Mouse (Mus musculus) heart, embryonic 12.5 days (tissue): ENCODE measurements around the gene Fam163b. TPM values are rescaled to one million over a fixed set of nuclear protein-coding genes. Genes with fewer than 3 reads are reported as not detected.

Source experiments
- ATAC-seq: fragments of 200-750 bp; cut with Nextera tagmentation; 2 replicates; pipeline ENCODE4 v1.8.0; 2017; ENCODE audit warnings: moderate TSS enrichment, moderate library complexity; ENCODE audit not compliant: insufficient number of reproducible peaks, low FRiP score
- H3K27ac ChIP-seq: fragments of 300-500 bp; sonication (generic); 2 replicates; pipeline ENCODE4 v1.5.1; 2016; ENCODE audit warnings: mild to moderate bottlenecking, moderate library complexity; ENCODE audit not compliant: poor library complexity, severe bottlenecking
- H3K27me3 ChIP-seq: fragments of 300-500 bp; sonication (generic); replicated peaks from 2 replicates; pipeline ENCODE4 v1.6.1; 2016; ENCODE audit warnings: mild to moderate bottlenecking, moderate library complexity
- H3K36me3 ChIP-seq: fragments of 300-500 bp; sonication (generic); 2 replicates; pipeline ENCODE4 v1.6.1; 2016; ENCODE audit warnings: mild to moderate bottlenecking, moderate library complexity
- H3K4me1 ChIP-seq: fragments of 300-500 bp; sonication (generic); replicated peaks from 2 replicates; pipeline ENCODE4 v1.6.1; 2016; ENCODE audit warnings: mild to moderate bottlenecking
- H3K4me2 ChIP-seq: fragments of 300-500 bp; sonication (generic); 2 replicates; pipeline ENCODE4 v1.6.1; 2016; ENCODE audit warnings: mild to moderate bottlenecking, moderate library complexity
- H3K4me3 ChIP-seq: fragments of 300-500 bp; sonication (generic); 2 replicates; pipeline ENCODE4 v1.5.1; 2016; ENCODE audit warnings: mild to moderate bottlenecking
- H3K9ac ChIP-seq: fragments of 300-500 bp; sonication (generic); 2 replicates; pipeline ENCODE4 v1.6.1; 2016; ENCODE audit warnings: mild to moderate bottlenecking, moderate library complexity
- H3K9me3 ChIP-seq: fragments of 300-500 bp; sonication (generic); replicated peaks from 2 replicates; pipeline ENCODE4 v1.6.1; 2016; ENCODE audit warnings: mild to moderate bottlenecking, moderate library complexity
- WGBS: fragments of 180-500 bp; shearing (Covaris S2); methylation state at CpG from one replicate; pipeline ENCODE4 v1.1.7; 2016; 5-methylcytosine and 5-hydroxymethylcytosine counted together
- polyA plus RNA-seq: library from polyadenylated mRNA; unstranded; fragments of >200 nt; fragmentation: Nextera tagmentation; extraction: Ambion mirVana; gene quantifications from 2 replicates; pipeline ENCODE4 v1.2.1, GENCODE M21; 2016

Gene Fam163b
- polyA plus RNA-seq, 1 experiment from 2014 or later = 0.56 TPM

DNA sequence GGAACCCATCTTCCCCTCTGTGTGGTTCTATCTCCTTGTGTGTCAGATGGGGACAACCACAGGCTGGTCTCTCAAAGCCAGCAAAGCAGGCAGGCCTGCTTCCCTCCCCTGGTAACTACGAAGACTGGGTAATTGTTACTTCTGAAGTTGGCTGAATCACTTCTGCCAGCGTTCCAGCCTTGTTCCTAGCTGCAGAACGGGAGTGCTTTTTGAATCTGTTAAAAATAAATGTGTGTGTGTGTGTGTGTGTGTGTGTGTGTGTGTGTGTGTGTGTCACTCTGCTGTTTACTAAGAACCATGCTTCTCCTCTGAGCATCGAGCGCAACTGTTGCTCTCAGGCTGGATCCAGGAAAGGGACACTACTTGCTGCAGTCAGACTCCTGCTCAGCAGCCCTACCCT, 21.6 kb upstream of the Fam163b start:
- no peak for ATAC-seq
- H3K27me3 ChIP-seq = 0 out of 2 replicates have a peak, but pooled peaks cover 6% of the 10 kb centered on the region
- H3K36me3 ChIP-seq = no peaks in the 10 kb centered on the region
- no peak overlapping the region for H3K4me2 ChIP-seq
- no peak overlapping the region for H3K9ac ChIP-seq
- H3K9me3 ChIP-seq = no peaks in the 10 kb centered on the region
- 66% methylated on average over 5 of the region's 5 CpGs for WGBS
- H3K4me1 ChIP-seq = peaks cover 21% of the 10 kb centered on the region
- H3K27ac ChIP-seq = no peak overlapping the region
- no peak overlapping the region for H3K4me3 ChIP-seq

DNA sequence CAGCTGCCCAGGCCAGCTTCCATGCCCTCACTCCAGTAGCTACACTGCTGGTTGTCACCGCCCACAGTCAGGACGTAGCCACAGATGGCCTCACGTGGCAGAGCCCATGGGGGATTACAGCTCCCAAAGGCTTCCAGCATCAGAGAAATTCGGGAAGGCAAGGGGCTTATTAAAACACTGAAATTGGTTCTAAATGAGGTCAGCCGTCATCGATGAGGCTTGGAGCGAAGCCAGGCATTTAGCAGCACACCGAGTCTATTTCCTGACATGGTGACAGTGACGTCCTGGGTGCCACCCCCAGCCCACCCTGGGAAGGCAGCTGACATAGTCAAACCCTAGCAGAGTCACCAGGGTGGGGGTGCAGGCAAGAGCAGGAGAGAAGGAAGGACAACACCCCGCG, 20.4 kb upstream of the Fam163b start:
- WGBS = 47% methylated on average over 11 of the region's 11 CpGs
- Histone ChIP-seq H3K27me3 (0 out of 2 replicates have a peak, but pooled peaks cover 6% of the 10 kb centered on the region), H3K4me2 (no peak overlapping the region), H3K36me3 (no peaks in the 10 kb centered on the region), H3K4me1 (peaks cover 20% of the 10 kb centered on the region), H3K9ac (no peak overlapping the region), H3K9me3 (no peaks in the 10 kb centered on the region), H3K4me3 (no peak overlapping the region), H3K27ac (no peak overlapping the region)
- no peak for ATAC-seq

DNA sequence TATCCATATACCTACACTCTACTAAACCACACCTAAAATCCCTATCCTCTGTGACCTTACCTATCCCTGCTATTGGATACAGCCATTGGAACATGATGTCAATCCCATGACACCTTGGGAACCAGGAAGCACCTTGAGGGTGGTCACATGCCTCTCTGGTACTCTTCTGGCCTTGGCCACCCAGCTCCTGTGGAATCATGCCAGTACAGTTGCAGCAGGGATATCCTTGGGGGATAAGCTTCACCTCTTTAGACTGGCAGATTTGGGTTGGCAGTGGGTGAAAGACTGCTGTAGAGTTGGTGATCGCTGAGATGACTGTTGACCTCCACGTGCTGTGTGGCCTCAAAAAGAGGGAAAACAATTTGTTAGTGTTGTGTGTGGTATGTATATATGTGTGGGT, 19.2 kb upstream of the Fam163b start:
- Histone ChIP-seq H3K27ac (no peak overlapping the region), H3K4me1 (peaks cover 8% of the 10 kb centered on the region), H3K36me3 (no peaks in the 10 kb centered on the region), H3K9ac (no peak overlapping the region), H3K4me2 (no peak overlapping the region), H3K9me3 (no peaks in the 10 kb centered on the region), H3K4me3 (no peak overlapping the region), H3K27me3 (0 out of 2 replicates have a peak, but pooled peaks cover 4% of the 10 kb centered on the region)
- no peak for ATAC-seq
- WGBS = 81% methylated on average over 2 of the region's 2 CpGs

DNA sequence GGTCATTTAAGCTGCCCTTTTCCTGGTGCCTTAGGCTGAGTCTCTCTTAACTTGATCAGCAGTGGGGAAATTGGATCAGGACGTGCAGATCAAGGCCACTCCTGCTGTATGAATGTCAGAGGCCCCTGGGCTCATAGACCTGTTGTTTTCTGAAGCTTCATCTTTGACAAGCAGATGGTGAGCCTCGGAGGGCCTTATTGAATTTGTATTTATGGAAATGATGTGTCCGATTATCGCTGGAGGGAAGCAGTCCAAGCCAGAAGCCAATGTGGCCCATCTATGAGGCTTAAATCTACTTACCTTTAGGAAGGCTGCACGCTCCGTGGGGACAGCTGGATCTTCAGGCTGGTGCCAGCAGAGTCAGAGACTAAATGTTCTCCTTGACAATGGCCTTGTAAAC, 14.3 kb upstream of the Fam163b start:
- no peaks in the 10 kb centered on the region for H3K4me1 ChIP-seq
- H3K4me2 ChIP-seq = no peak overlapping the region
- ATAC-seq = no peak
- no peaks in the 10 kb centered on the region for H3K9me3 ChIP-seq
- H3K27me3 ChIP-seq = peaks cover 4% of the 10 kb centered on the region
- no peak overlapping the region for H3K4me3 ChIP-seq
- WGBS = 72% methylated on average over 6 of the region's 6 CpGs
- no peak overlapping the region for H3K27ac ChIP-seq
- no peak overlapping the region for H3K9ac ChIP-seq
- no peaks in the 10 kb centered on the region for H3K36me3 ChIP-seq

DNA sequence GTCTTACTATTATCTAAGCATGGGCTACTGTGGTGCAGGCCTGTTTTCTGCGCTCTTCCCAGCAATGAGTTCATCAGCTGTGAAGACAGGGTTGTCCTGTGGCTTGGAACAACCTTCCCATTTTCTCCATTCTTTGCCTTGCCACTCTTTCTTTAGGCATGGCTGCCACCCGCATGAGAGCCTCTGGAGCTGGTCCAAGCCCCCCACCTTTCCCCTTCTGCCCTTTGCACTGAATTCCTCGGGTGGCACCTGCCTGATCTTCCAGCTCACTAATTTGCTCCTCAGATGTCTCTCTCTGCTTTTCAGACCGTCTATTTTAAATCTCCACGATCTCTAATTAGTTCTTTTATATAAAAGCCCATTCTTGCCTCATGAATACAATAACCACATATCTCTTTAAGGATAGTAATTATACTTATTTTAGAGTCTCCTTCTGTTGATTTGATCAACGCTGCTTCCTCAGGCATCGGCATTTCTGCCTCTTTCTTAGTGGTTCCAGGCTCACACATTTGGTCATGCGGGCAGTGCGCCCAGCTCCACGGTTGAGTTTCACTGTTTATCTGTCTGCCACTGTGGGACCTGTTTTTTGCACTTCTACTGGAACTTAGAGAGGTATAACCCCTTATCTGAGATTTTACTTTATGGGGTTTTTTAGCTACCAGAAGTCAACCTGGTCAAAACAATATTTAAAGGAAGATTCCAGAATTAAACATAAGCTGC, 12.3 kb upstream of the Fam163b start:
- Histone ChIP-seq H3K4me3 (no peak overlapping the region), H3K4me2 (no peak overlapping the region), H3K36me3 (no peaks in the 10 kb centered on the region), H3K27ac (no peak overlapping the region), H3K27me3 (peaks cover 12% of the 10 kb centered on the region), H3K4me1 (peaks cover 4% of the 10 kb centered on the region; the same call in 1 of the 2 replicates), H3K9me3 (no peaks in the 10 kb centered on the region), H3K9ac (no peak overlapping the region)
- ATAC-seq = no peak
- WGBS = 76% methylated on average over 10 of the region's 10 CpGs

DNA sequence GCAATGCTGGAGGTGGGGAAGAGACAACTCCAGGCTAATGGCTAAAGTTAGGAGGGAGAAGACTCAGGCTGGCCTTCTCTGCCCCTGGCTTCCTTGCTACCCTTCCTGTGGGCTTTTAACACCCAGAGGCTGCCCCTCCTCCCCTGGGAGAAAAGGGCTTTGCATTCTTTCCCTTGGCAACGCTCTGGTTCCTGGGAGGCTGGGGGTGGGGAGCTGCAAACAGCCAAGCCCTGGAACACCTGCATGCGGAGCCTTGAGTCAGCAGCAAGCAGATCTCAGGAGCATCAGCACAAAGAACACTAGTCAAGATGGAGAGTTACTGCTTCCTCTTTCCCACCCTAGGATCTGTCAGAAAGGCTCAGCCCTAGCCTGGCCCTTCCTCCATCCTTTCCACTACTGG, 7.2 kb upstream of the Fam163b start:
- H3K36me3 ChIP-seq = no peaks in the 10 kb centered on the region
- no peak overlapping the region for H3K4me2 ChIP-seq
- peaks cover 10% of the 10 kb centered on the region for H3K4me1 ChIP-seq
- no peaks in the 10 kb centered on the region for H3K9me3 ChIP-seq
- H3K27me3 ChIP-seq = peaks cover 28% of the 10 kb centered on the region
- no peak overlapping the region for H3K4me3 ChIP-seq
- no peak overlapping the region for H3K9ac ChIP-seq
- no peak overlapping the region for H3K27ac ChIP-seq
- no peak for ATAC-seq
- WGBS = 8% methylated on average over 2 of the region's 2 CpGs

DNA sequence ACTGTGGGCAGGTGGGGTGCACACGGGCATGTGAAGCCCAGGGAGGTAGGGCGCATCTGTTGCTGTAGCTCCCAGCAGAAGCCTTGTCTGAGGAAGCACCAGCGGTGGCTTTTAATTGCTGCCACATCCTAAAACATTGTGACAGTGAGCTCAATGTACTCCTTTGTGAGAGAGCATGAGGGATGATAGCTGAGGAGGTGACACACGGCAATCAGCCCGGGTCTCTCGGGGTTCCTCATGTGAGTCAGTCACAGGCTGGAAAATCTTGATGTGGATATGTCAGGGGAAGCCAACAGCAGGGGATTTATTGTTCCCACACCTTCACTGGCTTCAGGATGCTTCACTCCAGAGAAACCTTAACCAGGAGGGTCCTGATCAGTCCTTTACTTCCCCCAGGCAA, 4.5 kb upstream of the Fam163b start:
- Histone ChIP-seq H3K9ac (no peak overlapping the region), H3K4me3 (no peak overlapping the region), H3K36me3 (no peaks in the 10 kb centered on the region), H3K4me1 (peaks cover 15% of the 10 kb centered on the region), H3K9me3 (no peaks in the 10 kb centered on the region), H3K4me2 (no peak overlapping the region), H3K27me3 (peaks cover 49% of the 10 kb centered on the region), H3K27ac (no peak overlapping the region)
- no peak for ATAC-seq
- 78% methylated on average over 6 of the region's 6 CpGs for WGBS

DNA sequence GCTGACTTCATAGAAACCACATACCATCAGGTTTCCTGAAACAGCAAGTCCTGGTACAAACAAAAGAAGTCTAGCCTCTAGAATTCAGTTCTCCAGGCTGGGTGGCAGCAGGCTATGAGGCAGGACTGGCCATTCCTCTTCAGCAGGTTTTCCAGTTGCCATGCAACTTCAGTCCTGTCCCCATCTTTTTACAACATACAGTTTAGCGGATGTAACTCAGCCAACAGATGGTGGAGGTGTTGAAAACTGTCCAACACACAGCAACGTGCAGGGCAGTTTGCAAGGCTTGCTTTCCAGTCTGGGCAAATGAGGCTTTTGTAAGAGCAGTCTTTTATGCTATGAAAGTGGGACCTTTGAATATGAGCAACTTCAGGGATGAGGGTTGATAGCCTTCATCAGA, 2.7 kb upstream of the Fam163b start:
- Histone ChIP-seq H3K36me3 (no peaks in the 10 kb centered on the region), H3K4me3 (no peak overlapping the region), H3K4me2 (no peak overlapping the region), H3K27ac (no peak overlapping the region), H3K9ac (no peak overlapping the region), H3K27me3 (peaks cover 60% of the 10 kb centered on the region), H3K4me1 (peaks cover 16% of the 10 kb centered on the region), H3K9me3 (no peaks in the 10 kb centered on the region)
- 49% methylated on average over 2 of the region's 2 CpGs for WGBS
- no peak for ATAC-seq

DNA sequence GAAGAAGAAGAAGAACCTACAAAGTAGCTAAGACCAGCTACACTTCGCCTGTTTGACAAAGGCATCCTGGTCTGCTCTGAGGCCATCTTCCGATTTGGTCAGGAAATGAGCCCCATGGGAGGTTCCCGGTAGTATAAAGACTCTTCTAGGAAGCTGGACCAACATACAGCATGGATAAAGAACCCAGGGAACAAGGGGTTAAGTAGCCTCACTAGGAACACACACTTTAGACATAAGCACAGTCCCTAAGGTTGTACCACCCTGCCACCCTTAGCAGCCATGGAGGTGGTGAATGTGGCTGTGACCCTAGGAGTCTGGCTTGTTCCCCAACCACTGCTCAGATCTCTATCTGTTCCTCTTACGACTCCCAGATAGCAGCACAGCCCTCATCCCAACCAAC, 3.9 kb downstream of the Fam163b start:
- peaks cover 7% of the 10 kb centered on the region for H3K4me1 ChIP-seq
- WGBS = 52% methylated on average over 4 of the region's 4 CpGs
- no peak overlapping the region for H3K9ac ChIP-seq
- H3K27ac ChIP-seq = no peak overlapping the region
- peaks cover 81% of the 10 kb centered on the region for H3K27me3 ChIP-seq
- no peak overlapping the region for H3K4me3 ChIP-seq
- no peak for ATAC-seq
- no peaks in the 10 kb centered on the region for H3K36me3 ChIP-seq
- no peak overlapping the region for H3K4me2 ChIP-seq
- no peaks in the 10 kb centered on the region for H3K9me3 ChIP-seq

DNA sequence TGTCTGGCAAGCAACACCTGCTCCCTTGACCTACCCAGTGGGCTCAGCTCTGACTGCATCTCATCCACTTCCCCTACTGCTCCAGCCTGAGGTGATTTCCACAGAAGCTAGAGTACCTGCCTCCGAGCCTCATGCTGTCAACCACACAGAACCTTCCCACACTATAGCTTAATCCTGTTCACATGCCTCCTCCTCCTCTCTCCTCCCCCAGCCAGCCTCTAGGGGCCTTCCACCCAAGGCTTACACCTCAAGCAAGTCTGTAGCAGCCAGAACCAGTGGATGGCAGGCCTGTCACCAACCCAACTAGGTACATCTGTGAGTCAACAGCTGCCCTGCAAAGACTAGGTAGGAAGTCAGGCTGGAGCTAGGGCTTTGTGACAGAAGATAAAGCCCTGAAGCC, 5.5 kb downstream of the Fam163b start:
- Histone ChIP-seq H3K4me3 (no peak overlapping the region), H3K36me3 (no peaks in the 10 kb centered on the region), H3K9ac (no peak overlapping the region), H3K9me3 (no peaks in the 10 kb centered on the region), H3K27me3 (peaks cover 65% of the 10 kb centered on the region), H3K4me2 (no peak overlapping the region), H3K27ac (no peak overlapping the region), H3K4me1 (peaks cover 2% of the 10 kb centered on the region)
- ATAC-seq = no peak
- 75% methylated on average over 1 of the region's 1 CpGs for WGBS

DNA sequence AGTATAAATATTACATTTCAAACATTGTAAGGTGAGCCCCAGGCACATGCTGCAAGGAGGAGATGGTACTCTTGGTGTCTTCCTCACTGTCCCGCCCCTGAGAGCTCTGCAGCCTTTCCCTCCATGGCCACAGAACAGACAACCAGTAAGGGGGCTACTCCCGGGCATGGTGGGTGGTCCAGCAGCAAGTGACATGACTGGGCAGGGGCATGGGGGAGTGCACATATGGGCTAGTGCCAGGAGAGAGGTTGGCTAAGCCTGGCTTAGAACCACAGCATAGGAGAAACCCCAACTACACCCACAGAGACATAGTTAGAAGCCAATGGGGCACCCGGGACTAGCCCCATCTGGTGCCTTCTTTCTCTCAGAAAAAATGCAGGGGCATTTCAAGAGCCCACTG, 6.0 kb downstream of the Fam163b start:
- H3K9ac ChIP-seq = no peak overlapping the region
- H3K27me3 ChIP-seq = peaks cover 62% of the 10 kb centered on the region
- H3K36me3 ChIP-seq = no peaks in the 10 kb centered on the region
- H3K4me1 ChIP-seq = no peaks in the 10 kb centered on the region
- no peaks in the 10 kb centered on the region for H3K9me3 ChIP-seq
- no peak overlapping the region for H3K4me3 ChIP-seq
- H3K4me2 ChIP-seq = no peak overlapping the region
- WGBS = 65% methylated on average over 3 of the region's 3 CpGs
- no peak overlapping the region for H3K27ac ChIP-seq
- no peak for ATAC-seq

DNA sequence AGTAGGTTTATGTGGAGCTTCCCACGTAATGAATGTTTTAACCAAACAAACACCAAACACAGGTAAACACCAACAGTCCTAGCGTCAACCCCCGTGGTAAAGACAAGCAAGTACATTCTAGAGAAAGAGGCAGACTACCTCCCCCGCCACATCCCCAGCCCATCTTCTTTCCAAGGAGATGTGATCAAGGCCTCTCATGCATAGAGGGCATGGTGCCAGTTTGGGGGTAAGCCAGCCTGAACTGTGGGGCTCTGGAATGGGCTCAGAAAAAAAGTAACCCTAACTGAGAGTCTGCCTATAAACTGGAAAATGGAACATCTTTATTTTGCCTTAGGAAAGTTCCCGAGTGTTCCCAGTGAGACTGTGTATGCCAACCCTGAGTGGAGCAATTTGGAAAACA, 6.4 kb downstream of the Fam163b start:
- ATAC-seq = no peak
- H3K9me3 ChIP-seq = no peaks in the 10 kb centered on the region
- H3K4me1 ChIP-seq = no peaks in the 10 kb centered on the region
- no peak overlapping the region for H3K4me3 ChIP-seq
- H3K36me3 ChIP-seq = no peaks in the 10 kb centered on the region
- H3K9ac ChIP-seq = no peak overlapping the region
- H3K27ac ChIP-seq = no peak overlapping the region
- peaks cover 61% of the 10 kb centered on the region for H3K27me3 ChIP-seq
- 81% methylated on average over 5 of the region's 5 CpGs for WGBS
- no peak overlapping the region for H3K4me2 ChIP-seq
